Mouse (Mus musculus): ENCODE measurements around the gene Crip2.

Crip2 gene

GRCm38 (mm10) chr12:113139908-113140615, at the start of gene Crip2:
Crip2 (plus strand) TSS chr12:113140236.
- peak; percentile 100 for DNase-seq

GRCm38 (mm10) chr12:113097040-113097439, 43.0 kb upstream of the Crip2 start:
- peak; percentile 92 for DNase-seq

DNA sequence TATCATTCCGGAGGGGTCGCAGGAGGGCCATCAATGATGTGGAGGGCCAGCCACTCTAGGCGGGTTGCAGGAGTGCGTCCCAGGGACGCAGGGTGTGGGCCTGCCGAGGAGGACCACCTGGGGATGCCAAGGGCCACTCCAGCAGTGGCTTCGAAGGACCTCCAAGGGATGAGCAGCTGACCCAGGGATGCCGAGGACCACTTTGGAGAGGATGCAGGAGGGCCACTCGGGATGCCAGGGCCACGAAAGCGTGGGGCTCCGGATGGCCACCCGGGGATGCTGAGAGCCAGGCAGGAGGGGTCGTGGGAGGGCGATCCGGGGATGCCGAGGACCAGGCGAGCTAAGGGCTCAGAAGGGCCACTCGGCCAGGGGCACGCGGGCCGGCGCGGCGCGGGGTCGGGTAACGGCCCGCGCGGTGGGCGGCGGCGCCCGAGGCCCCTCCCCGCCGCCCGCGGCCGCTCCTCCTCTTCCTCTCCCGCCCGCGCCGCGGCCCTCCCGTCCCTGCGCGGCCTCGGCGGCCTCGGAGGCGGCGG, 42.2 kb upstream of the Crip2 start, which contains the start of gene Mta1:
TSS of gene Mta1 (plus strand) at position 530 of the 533 bp plus-strand sequence.
- DNase-seq, result peak; percentile 97

DNA sequence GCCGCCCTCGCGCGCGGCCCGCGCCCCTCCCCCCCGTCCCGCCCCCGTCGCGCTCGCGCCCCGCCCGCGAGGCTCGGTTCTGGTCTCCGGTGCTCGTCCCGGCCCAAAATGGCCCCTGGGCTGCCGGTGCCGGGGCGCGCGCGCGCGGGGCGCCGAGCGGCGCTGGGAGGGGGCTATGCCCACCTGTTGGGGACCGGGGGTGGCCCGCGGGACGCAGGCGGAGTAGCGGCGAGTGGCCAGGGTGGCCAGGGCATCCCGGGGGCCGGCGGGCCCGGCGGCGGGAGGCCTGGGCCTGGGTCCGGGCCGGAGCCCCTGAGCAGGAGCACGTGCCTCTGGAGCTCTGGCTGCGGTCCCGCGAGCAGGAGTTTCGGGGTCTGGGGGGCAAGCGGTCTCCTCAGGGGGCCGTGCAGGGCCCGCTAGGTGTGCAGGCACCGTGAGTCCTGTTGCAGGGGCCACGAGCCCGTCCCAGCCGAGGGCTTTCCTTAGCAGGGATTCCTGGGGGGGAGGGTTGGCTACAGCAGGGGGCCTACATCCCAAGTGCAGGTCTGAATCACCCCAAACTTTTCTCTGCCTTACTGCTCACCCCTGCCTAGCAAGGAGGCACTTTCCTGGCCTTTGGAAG, 41.4 kb upstream of the Crip2 start:
- DNase-seq, result peak; percentile 95

GRCm38 (mm10) chr12:113099470-113100237, 40.4 kb upstream of the Crip2 start:
- peak; percentile 92 for DNase-seq

- DNase-seq, result peak; percentile 96
Measured at GRCm38 (mm10) chr12:113100448-113101076, 39.5 kb upstream of the Crip2 start.

DNA sequence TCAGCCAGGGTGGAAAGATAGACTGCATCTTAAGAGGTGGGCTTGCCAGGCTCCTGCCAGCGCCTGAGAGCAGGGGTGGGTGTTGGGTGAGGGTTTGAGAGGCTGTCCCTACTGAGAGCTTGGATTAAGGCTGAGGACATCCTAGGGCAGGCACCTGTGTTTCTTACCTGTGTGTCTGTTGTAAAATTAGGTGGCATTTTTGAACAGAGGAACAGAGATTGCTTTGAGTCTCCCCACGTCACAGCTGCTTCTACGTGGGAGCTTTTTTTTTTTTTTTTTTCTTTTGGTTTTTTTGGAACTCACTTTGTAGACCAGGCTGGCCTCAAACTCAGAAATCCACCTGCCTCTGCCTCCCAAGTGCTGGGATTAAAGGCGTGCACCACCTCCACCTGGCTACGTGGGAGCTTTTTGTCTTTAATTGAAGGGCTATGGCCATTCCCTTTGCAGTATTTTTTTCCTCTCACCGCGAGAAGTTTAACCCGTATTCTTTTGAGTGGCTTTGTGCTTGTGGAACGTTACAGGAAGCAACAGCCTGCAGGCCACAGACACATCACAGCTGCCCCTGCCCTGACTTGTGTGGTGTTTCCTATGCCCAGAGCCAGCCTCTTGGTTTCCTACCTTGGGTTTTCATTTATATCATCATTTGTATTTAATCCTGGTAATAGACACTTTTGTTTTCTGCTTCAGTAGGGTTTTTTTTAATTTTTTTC, 38.6 kb upstream of the Crip2 start:
- DNase-seq, result no peak

DNA sequence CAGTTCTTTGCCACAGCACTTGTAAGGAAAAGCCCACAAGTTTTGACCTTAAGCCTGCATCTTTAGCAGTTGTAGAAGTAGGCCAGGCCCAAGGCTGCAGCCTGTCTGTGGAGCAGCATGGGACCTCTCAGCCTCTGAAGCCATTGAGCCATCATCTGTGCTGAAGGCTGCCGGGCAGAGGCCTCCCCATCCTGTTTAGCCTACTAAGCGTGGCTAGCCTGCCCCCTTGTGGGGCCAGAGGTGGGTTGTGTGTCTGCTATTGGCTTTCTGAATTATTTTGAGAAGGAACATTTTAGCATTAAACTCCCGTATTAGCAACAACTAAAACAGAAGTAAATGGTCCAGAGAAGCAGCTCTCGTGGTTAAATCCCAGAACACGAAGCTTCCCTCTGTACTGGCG, 37.6 kb upstream of the Crip2 start:
- peak; percentile 95 for DNase-seq

DNA sequence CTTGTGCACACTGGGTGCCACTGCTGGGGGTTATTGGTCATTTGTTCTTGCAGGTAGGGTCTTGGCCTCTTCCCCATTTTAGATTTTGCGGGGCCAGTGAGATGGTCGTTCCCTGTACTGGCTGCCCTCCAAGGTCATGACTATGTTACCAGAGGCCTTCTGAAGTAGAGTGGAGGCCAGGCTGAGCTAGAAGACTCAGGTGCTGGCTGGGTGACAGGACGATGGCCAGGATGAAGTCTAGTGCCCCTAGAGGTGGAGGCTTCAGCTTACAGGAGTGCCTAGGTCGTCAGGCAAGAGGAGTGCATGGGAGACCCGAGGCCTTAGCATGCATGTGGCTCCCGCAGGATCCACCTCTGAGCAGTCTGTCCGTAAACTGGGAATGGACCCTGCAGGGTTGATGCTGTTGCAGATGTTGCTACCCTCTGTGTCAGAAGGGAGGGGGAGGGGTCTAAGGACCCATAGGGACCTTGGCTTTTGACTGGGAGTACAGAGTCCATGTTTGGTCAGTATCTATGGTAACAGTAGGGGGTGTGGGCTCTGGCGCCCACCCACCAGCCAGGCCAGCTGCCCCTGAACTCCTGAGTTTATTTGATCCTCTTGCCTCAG, 36.1 kb upstream of the Crip2 start:
- peak; percentile 91 for DNase-seq

GRCm38 (mm10) chr12:113106386-113106785, 33.6 kb upstream of the Crip2 start:
- no peak for DNase-seq

DNA sequence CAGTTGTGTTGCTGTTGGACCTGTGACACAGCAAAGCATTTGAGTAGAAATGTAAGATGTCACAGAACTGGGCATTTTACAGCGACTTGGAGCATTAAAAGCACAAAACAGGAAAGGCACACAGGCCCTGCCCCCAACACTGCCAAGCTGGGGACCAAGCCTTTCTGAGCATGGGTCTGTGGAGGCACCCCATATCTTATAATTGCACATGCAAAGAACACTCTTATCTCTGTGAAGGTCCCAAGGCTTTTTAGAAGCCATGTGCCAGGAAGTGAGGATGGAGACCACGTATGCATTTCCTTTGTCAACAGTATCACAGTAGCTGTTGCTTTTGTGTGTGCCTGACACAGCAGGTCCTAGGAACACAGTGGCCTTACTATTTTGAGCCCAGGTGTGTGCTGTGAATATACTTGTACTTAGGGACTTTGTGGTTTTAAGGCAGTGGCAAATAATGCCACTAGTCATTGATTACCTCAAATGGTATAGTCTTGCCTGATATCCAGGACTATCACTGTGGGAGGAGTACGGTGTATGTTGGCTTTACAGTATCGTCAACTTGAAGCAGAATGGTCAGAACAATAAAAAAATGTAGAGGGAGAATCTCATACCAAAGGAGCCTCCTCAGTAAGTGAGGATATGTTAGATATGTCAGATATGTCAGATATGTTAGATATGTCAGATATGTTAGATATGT, 32.5 kb upstream of the Crip2 start:
- DNase-seq, result no peak

GRCm38 (mm10) chr12:113108528-113109283, 31.3 kb upstream of the Crip2 start:
- no peak for DNase-seq

GRCm38 (mm10) chr12:113109801-113110200, 30.2 kb upstream of the Crip2 start:
- no peak for DNase-seq

GRCm38 (mm10) chr12:113114141-113114540, 25.9 kb upstream of the Crip2 start:
- no peak for DNase-seq

DNA sequence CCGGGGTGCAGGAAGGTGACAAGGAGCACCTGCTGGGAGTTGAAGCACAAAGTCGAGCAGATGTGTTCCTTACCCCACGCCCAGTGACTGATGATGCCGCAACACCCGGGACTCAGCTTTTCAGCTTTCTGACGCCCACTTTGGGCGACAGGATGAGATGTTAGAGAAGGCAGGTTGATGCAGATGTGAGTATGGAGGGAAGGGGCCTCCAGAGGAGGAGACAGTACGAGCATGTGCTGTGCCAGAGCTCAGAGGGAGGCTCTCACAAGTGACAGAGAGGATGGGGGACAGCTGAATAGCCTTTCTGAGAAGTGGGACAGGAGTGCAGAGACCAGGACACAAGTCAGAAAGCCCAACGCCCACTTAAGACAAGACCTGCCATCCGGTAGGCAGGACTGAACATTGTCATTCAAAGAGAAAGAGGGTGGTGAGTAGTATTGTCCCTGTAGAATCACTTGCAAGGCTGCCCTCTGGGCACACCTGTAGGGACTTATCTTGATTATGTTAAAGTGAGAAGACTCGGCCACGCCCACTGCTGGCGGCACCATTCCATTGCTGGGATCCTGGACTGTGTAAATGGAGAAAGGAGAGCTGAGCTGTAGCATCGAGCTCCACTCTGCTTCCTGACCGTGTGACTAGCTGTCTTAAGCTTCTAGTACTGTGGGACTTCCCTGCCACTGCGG, 25.0 kb upstream of the Crip2 start:
- no peak for DNase-seq

GRCm38 (mm10) chr12:113119516-113120410, 20.3 kb upstream of the Crip2 start:
- DNase-seq, result peak; percentile 97

DNA sequence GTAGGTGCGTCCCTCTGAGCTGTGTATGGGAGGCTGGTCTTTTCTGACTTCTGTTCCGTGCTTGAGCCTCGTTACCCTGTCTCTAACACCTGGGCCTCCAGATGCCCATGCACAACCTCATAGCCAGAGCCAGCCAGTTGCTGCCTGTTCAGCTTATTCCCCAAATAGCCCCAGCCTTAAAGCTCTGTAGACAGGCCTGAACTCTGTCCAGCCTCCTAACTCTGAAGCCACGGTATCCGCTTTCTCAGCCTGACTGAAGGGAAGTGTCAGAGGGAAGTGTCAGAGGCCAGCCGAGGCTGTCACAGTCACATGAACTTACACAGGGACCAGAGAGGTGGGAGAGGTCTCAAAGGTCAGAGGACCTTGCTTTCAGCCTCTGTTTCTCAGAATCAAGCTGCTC, 15.3 kb upstream of the Crip2 start:
- DNase-seq, result peak; percentile 92

- DNase-seq, result peak; percentile 91
Measured at GRCm38 (mm10) chr12:113130732-113131131, 9.3 kb upstream of the Crip2 start.

- DNase-seq, result peak; percentile 92
Measured at GRCm38 (mm10) chr12:113131601-113132000, 8.4 kb upstream of the Crip2 start.

Measured in heart, adult 11 months (tissue).